Mouse (Mus musculus) granulocyte monocyte progenitor cell, adult 5-6 weeks (primary cell): ENCODE data around the gene C2cd3. TPM values are rescaled to one million over a fixed set of nuclear protein-coding genes. Genes with fewer than 3 reads are reported as not detected.
"Not testable (repeated sequence)": the region's sequence is repeated elsewhere in the genome, so short reads cannot be mapped to it uniquely, and the experiment has no call there.

Source experiments
- ATAC-seq: replicated peaks from 2 replicates; pipeline ENCODE4 v1.8.0; 2016; ENCODE audit warnings: mild to moderate bottlenecking, moderate TSS enrichment, inconsistent platforms; ENCODE audit not compliant: poor library complexity, severe bottlenecking
- total RNA-seq, 2 experiments: library from RNA; stranded (forward) in 1 of 2; stranded (reverse) in 1 of 2; fragments of 200-712, 200-1000 nt in 1 of 2; fragments of >200 nt in 1 of 2; fragmentation: Nextera tagmentation in 1 of 2; gene quantifications; 2 replicates each; pipeline ENCODE4 v1.2.3; 2014 to 2017

C2cd3 gene
- total RNA-seq, 2 experiments from 2014 or later: 30.9 to 60.2 TPM

- no peak for ATAC-seq
Observed at GRCm38 (mm10) chr7:100466781-100467510, 94.9 kb downstream of the C2cd3 start.

DNA sequence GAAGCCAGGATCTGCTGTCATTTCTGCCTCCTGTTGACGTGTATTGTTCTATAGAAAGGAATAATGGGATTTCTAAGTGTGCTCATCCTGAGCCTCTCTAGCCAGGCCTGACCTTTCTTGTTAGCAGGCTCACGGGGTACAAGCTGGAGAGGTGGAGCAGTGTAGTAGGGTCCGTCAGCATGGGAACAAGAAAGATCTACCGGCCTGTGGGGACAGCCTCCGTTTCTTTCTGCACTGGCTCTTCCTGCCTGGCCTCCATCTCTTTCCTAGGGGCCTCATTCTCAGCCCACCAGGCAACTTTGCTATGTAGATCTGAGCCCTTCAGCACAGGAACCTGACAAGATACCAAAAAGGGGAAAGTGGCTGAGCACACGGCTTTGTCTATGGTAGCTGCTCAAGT lies 96.7 kb downstream of the C2cd3 start:
- ATAC-seq: no peak

DNA sequence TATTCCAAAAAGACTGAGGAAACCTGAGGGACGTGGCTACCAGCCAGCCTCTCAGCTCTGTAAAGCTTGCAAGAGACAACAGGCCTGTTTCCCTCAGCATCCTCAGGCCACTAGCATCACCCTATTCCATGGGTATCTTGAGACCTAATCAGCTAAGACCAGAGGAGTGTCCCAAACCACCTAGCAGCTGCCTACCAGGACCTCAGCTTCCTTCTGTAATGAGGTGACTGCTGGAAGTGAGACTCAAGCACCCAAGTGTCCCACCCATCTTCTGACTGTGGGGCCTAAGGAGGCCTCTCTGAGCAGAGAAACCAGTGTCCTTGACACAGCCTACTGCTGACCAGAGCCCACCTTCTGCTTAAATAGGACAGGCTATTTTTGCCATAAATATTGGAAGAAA lies 97.5 kb downstream of the C2cd3 start:
- no peak for ATAC-seq

GRCm38 (mm10) chr7:100470796-100471406 lies 98.9 kb downstream of the C2cd3 start:
- ATAC-seq: no peak

- no peak for ATAC-seq
Observed at GRCm38 (mm10) chr7:100471407-100471797, 99.4 kb downstream of the C2cd3 start.

GRCm38 (mm10) chr7:100472777-100473176 lies 100.7 kb downstream of the C2cd3 start, which contains the start of gene Ucp3:
Gene Ucp3, plus strand, starts transcription at chr7:100472990.
- no peak for ATAC-seq

GRCm38 (mm10) chr7:100473846-100474454 lies 101.9 kb downstream of the C2cd3 start:
- no peak for ATAC-seq

DNA sequence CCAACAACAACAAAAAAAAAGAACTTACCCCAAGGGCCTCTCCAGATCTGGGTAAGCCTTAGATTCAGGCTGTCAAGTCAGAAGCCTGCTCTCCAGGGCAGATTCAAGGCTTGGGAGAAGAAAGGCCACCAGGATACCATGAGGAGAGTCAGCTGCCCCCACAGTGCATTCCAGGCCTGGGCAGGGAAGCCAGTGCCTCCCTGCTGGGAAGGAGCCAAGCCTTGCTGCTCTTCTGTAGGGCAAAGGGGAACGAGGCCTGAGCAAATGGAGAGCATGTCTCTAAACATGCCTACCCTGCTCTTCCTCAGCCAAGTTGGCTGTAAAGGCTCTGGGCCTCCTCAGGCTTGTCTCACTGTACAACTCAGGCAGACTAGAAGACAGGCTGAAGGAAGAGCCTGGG lies 102.6 kb downstream of the C2cd3 start:
- ATAC-seq: no peak

- ATAC-seq: no peak
Observed at GRCm38 (mm10) chr7:100479100-100479822, 107.2 kb downstream of the C2cd3 start.

DNA sequence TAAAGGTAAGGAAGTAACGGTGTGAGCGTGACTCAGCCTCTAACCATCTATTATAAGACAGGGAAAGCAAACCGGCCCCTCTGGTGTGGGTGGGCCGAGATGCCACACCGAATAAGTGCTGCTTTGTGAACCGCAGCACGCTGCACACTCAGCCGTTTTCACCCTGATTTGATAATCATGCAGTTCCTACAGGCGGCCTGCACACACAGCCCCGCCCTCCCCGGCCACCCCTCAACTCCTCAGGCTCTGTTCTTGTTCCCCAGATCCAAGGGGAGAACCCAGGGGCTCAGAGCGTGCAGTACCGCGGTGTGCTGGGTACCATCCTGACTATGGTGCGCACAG lies 107.8 kb downstream of the C2cd3 start:
- no peak for ATAC-seq

DNA sequence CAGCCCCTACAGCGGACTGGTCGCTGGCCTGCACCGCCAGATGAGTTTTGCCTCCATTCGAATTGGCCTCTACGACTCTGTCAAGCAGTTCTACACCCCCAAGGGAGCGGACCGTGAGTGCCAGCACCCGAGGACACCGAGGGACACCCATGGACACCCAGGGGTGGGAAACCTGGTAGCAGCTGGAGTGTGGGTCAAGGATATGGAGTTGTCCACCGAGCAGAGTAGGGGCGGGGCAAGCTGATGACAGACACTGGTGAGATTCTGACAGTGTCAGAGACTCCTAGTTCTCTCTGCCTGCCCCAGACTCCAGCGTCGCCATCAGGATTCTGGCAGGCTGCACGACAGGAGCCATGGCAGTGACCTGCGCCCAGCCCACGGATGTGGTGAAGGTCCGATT lies 108.1 kb downstream of the C2cd3 start:
- ATAC-seq: no peak

DNA sequence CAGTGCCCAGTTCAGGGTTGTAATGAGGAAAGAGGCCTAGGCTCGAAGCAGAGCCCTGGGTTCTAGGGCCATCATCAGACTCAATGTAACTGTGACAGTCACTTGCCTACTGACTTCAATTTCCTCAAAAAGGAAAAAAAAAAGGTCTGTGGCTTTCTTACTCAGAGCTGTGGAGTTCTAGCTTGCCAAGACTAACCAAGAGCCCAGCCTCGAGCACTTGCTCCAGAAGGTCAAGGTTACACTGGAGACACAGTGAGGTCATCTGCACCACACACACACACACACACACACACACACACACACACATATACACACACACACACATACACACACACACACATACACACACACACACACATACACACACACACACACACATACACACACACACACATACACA lies 110.0 kb downstream of the C2cd3 start:
- not testable (repeated sequence) for ATAC-seq

GRCm38 (mm10) chr7:100484493-100484892 lies 112.5 kb downstream of the C2cd3 start:
- ATAC-seq: peak; percentile 88

DNA sequence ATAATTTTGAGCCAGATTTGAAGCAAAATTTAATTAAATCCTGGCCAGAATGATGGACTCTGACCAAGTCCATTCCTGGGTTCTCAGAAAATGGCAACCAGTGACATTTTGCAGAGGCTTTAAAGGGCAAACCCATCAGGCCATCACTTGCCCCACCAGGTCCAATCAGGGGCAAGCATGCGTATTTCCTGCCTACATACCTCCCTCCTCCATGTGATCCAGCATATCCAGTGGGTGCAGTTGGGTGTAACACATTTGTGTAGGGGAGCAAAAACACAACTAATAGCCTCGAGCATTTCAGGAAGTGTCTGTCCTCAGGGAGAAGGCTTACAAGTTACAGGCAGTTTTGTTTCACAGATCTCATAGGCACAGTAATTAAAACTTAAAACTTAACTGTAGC lies 115.3 kb downstream of the C2cd3 start:
- ATAC-seq: 0 out of 2 replicates have a peak, but pooled peaks have one; percentile 23

DNA sequence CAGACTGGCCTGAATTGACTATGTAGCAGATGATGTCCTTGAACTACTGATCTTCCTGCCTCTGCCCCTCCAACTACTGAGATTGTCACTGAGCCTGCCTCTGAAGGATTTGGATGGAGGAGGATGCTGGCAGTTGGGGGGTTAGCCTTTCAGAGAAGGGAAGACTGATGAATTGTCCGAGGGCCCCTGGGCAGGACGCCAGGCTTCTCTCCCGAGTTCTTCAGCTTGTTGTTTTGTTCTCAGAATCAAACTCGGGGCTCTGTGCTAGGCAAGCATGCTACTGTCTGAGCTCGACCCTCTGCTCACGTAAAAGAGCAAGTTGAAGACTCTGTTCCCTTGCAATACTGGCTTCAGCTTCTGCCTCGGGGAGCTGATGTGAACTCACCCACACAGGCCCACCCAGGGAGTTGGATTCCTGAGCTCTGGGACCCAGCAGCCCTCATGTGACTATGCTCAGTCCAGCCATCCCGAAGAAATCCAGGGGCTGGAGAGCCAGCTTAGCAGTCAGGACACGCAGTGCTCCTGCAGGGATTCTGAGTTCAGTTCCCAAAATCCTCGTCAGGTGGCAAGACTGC lies 116.5 kb downstream of the C2cd3 start:
- no peak for ATAC-seq

DNA sequence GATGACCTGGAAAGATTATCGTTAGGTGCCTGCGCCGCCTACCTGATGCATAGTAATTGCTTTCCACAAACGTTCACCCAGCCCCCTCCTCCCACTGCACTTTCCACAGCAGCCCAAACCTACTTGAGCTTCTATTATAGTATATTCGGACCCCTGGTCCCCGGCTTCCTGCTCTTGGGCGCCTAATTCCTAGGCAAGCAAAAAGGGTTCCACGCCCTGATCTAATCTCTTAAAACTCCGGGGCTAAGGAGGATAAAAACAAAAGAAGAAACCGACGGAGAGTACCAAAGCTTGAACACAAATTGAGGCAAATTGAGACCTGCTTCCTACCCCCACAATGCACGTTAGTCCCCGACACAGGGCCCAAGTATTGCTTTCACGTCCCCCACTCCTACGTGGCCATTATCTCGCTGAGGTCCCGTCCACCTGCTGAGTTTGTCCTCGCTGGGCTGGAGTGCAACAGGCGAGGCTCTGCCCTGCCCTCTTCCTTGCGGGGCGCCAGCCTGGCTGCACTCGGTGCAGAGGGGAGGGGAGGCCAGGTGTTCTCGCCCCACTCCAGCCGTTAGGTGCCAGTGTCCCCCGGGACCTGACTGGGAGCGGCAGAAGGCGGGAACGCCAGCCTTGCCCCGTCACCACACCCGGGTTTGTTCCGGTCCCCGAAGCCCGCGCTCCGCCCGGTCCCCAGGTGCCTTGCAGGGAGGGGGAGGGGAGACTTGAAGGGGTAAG lies 120.5 kb downstream of the C2cd3 start:
- no peak for ATAC-seq

DNA sequence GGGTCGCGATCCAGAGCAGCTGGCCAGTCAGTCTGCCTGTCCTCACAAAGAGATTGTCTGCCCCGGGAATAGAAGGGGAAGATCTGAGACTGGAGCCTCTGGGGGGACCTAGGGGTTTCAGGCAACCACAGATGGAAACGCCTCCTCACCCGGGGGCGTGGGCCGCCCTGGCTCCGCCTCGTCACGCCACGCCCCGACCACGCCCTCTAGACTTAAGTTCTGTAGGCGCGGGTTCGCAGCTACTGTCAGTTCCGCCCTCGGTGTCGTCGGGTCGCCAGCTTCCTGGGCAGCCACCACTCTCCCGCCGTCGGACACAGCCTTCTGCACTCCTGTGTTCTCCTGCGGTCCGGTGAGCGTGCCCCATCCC lies 121.1 kb downstream of the C2cd3 start, which contains the start of gene Ucp2:
Gene Ucp2 (plus strand): TSS at position 221 of the 367 bp plus-strand sequence.
- peak; percentile 75 for ATAC-seq

DNA sequence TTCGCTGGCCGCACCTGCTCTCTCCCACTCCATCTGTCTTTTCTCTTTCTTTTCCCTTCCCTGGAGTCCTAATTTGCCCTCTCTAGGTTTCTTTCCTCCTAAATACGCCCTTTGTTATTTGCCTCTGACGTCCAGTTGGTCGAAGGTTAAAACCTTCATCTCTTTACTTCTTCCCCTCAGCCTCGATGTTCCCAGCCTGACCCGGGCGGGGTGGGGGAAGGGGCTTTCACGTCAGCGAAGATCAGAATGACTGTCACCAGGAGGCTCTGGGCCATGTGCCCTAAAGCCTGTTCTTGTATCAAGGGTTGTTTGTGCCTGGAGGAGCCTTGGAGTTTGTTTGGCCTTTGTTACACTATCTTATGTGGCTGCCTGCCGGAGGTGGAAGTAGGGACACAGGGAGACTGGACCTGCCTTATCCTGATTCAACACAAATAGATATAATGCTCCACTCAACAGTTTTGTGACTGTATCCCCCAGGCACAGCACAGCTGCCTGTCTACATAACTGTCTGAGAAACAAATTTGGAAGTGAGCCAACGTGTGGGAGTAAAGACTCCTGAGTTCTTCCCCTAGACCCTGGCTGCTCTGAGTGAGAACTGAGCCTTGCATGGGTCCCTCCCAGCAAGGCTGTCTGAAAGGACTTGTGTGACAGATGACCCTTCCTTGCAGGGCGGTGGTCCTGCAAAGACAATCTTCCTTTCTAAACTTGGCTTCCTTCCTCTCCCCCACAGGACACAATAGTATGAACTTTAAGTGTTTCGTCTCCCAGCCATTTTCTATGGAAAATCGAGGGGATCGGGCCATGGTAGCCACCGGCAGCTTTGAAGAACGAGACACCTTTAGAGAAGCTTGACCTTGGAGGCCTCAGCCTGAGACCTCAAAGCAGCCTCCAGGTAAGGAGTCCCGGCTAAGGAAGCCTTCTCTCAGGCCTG lies 121.7 kb downstream of the C2cd3 start:
- ATAC-seq: peak; percentile 1; the same call in 1 of the 2 replicates

GRCm38 (mm10) chr7:100494415-100494831 lies 122.4 kb downstream of the C2cd3 start:
- no peak for ATAC-seq
